Mouse (Mus musculus) midbrain, embryonic 13.5 days (tissue): ENCODE results near the gene Cdc37l1. TPM values are rescaled to one million over a fixed set of nuclear protein-coding genes. Genes with fewer than 3 reads are reported as not detected.

ENCODE experiments used
- ATAC-seq: fragments of 200-750 bp; cut with Nextera tagmentation; 2 replicates; pipeline ENCODE4 v1.8.0; 2017; ENCODE audit warnings: mild to moderate bottlenecking, moderate TSS enrichment, moderate library complexity
- H3K27ac ChIP-seq: fragments of 300-500 bp; sonication (generic); 2 replicates; pipeline ENCODE4 v1.5.1; 2015; ENCODE audit warnings: inconsistent platforms, mild to moderate bottlenecking, moderate library complexity
- H3K27me3 ChIP-seq: fragments of 300-500 bp; sonication (generic); 2 replicates; pipeline ENCODE4 v1.6.1; 2015; ENCODE audit warnings: mild to moderate bottlenecking, inconsistent platforms
- H3K36me3 ChIP-seq: fragments of 300-500 bp; sonication (generic); 2 replicates; pipeline ENCODE4 v1.6.1; 2015; ENCODE audit warnings: mild to moderate bottlenecking, inconsistent platforms
- H3K4me1 ChIP-seq: fragments of 300-500 bp; sonication (generic); replicated peaks from 2 replicates; pipeline ENCODE4 v1.6.1; 2015; ENCODE audit warnings: inconsistent platforms
- H3K4me2 ChIP-seq: fragments of 300-500 bp; sonication (generic); replicated peaks from 2 replicates; pipeline ENCODE4 v1.6.1; 2015; ENCODE audit warnings: moderate library complexity, mild to moderate bottlenecking, inconsistent platforms
- H3K4me3 ChIP-seq: fragments of 300-500 bp; sonication (generic); replicated peaks from 2 replicates; pipeline ENCODE4 v1.5.1; 2015; ENCODE audit warnings: mild to moderate bottlenecking, inconsistent platforms
- H3K9ac ChIP-seq: fragments of 300-500 bp; sonication (generic); replicated peaks from 2 replicates; pipeline ENCODE4 v1.6.1; 2015; ENCODE audit warnings: mild to moderate bottlenecking, inconsistent platforms
- H3K9me3 ChIP-seq: fragments of 300-500 bp; sonication (generic); 2 replicates; pipeline ENCODE4 v1.6.1; 2016; ENCODE audit warnings: mild to moderate bottlenecking, inconsistent platforms
- WGBS: fragments of 180-500 bp; shearing (Covaris S2); methylation state at CpG from one replicate; pipeline ENCODE4 v1.1.7; 2015; 5-methylcytosine and 5-hydroxymethylcytosine counted together
- polyA plus RNA-seq: library from polyadenylated mRNA; unstranded; fragments of >200 nt; fragmentation: Nextera tagmentation; extraction: Ambion mirVana; gene quantifications from 2 replicates; pipeline ENCODE4 v1.2.1, GENCODE M21; 2015

Gene Cdc37l1
- polyA plus RNA-seq, 1 experiment from 2014 or later: 51.6 TPM

GRCm38 (mm10) chr19:29037026-29037425 is 46.9 kb downstream of the Cdc37l1 start:
- Histone ChIP-seq H3K27ac (no peak overlapping the region), H3K9ac (no peak overlapping the region), H3K36me3 (peaks cover 15% of the 10 kb centered on the region), H3K4me2 (no peak overlapping the region), H3K4me3 (no peak overlapping the region), H3K9me3 (0 out of 2 replicates have a peak, but pooled peaks cover 3% of the 10 kb centered on the region), H3K4me1 (no peaks in the 10 kb centered on the region), H3K27me3 (no peaks in the 10 kb centered on the region)
- WGBS: 83% methylated on average over 5 of the region's 5 CpGs
- ATAC-seq: no peak

- no peaks in the 10 kb centered on the region for H3K27me3 ChIP-seq
- no peak overlapping the region for H3K4me3 ChIP-seq
- H3K36me3 ChIP-seq: peaks cover 15% of the 10 kb centered on the region
- H3K9ac ChIP-seq: no peak overlapping the region
- H3K4me2 ChIP-seq: no peak overlapping the region
- 91% methylated on average over 10 of the region's 10 CpGs for WGBS
- 0 out of 2 replicates have a peak, but pooled peaks cover 3% of the 10 kb centered on the region for H3K9me3 ChIP-seq
- no peak for ATAC-seq
- no peak overlapping the region for H3K27ac ChIP-seq
- no peaks in the 10 kb centered on the region for H3K4me1 ChIP-seq
Measured at GRCm38 (mm10) chr19:29037541-29037940, 47.4 kb downstream of the Cdc37l1 start.

GRCm38 (mm10) chr19:29039334-29039733 is 49.2 kb downstream of the Cdc37l1 start:
- H3K4me2 ChIP-seq: no peak overlapping the region
- peaks cover 13% of the 10 kb centered on the region for H3K36me3 ChIP-seq
- no peak overlapping the region for H3K4me3 ChIP-seq
- H3K9ac ChIP-seq: no peak overlapping the region
- no peaks in the 10 kb centered on the region for H3K27me3 ChIP-seq
- H3K9me3 ChIP-seq: no peaks in the 10 kb centered on the region
- no peak for ATAC-seq
- peaks cover 4% of the 10 kb centered on the region for H3K4me1 ChIP-seq
- no peak overlapping the region for H3K27ac ChIP-seq

GRCm38 (mm10) chr19:29040206-29040605 is 50.1 kb downstream of the Cdc37l1 start:
- peaks cover 9% of the 10 kb centered on the region; the same call in 1 of the 2 replicates for H3K36me3 ChIP-seq
- no peaks in the 10 kb centered on the region for H3K27me3 ChIP-seq
- ATAC-seq: no peak
- H3K27ac ChIP-seq: no peak overlapping the region
- H3K9ac ChIP-seq: no peak overlapping the region
- H3K9me3 ChIP-seq: no peaks in the 10 kb centered on the region
- no peak overlapping the region for H3K4me2 ChIP-seq
- WGBS: 90% methylated on average over 4 of the region's 4 CpGs
- H3K4me1 ChIP-seq: peaks cover 10% of the 10 kb centered on the region
- no peak overlapping the region for H3K4me3 ChIP-seq

GRCm38 (mm10) chr19:29042143-29042542 is 52.0 kb downstream of the Cdc37l1 start:
- H3K27me3 ChIP-seq: no peaks in the 10 kb centered on the region
- H3K4me2 ChIP-seq: no peak overlapping the region
- no peak overlapping the region for H3K9ac ChIP-seq
- no peak overlapping the region for H3K27ac ChIP-seq
- WGBS: 90% methylated on average over 6 of the region's 6 CpGs
- no peak for ATAC-seq
- peaks cover 23% of the 10 kb centered on the region for H3K4me1 ChIP-seq
- H3K36me3 ChIP-seq: peaks cover 3% of the 10 kb centered on the region; the same call in 1 of the 2 replicates
- H3K9me3 ChIP-seq: no peaks in the 10 kb centered on the region
- no peak overlapping the region for H3K4me3 ChIP-seq

- H3K27ac ChIP-seq: no peak overlapping the region
- no peaks in the 10 kb centered on the region for H3K36me3 ChIP-seq
- no peak overlapping the region for H3K4me3 ChIP-seq
- WGBS: 93% methylated on average over 9 of the region's 9 CpGs
- no peak overlapping the region for H3K9ac ChIP-seq
- ATAC-seq: no peak
- H3K9me3 ChIP-seq: no peaks in the 10 kb centered on the region
- H3K4me2 ChIP-seq: no peak overlapping the region
- H3K4me1 ChIP-seq: peaks cover 23% of the 10 kb centered on the region
- no peaks in the 10 kb centered on the region for H3K27me3 ChIP-seq
Measured at GRCm38 (mm10) chr19:29042647-29043046, 52.5 kb downstream of the Cdc37l1 start.

- Histone ChIP-seq H3K36me3 (no peaks in the 10 kb centered on the region), H3K9me3 (no peaks in the 10 kb centered on the region), H3K27me3 (peaks cover 7% of the 10 kb centered on the region; the same call in 1 of the 2 replicates), H3K27ac (no peak overlapping the region), H3K4me1 (peaks cover 26% of the 10 kb centered on the region), H3K9ac (no peak overlapping the region), H3K4me2 (peak overlapping the region; percentile 18), H3K4me3 (no peak overlapping the region)
- 9% methylated on average over 9 of the region's 9 CpGs for WGBS
- no peak for ATAC-seq
Measured at GRCm38 (mm10) chr19:29044353-29044768, 54.2 kb downstream of the Cdc37l1 start.

- WGBS: 29% methylated on average over 4 of the region's 4 CpGs
- H3K9me3 ChIP-seq: no peaks in the 10 kb centered on the region
- H3K4me2 ChIP-seq: 0 out of 2 replicates have a peak overlapping the region, but pooled peaks have one; percentile 59
- no peak overlapping the region for H3K27ac ChIP-seq
- H3K4me3 ChIP-seq: 0 out of 2 replicates have a peak overlapping the region, but pooled peaks have one; percentile 58
- no peak for ATAC-seq
- peaks cover 26% of the 10 kb centered on the region for H3K4me1 ChIP-seq
- no peaks in the 10 kb centered on the region for H3K36me3 ChIP-seq
- H3K9ac ChIP-seq: no peak overlapping the region
- peaks cover 7% of the 10 kb centered on the region; the same call in 1 of the 2 replicates for H3K27me3 ChIP-seq
Measured at GRCm38 (mm10) chr19:29045369-29045768, 55.2 kb downstream of the Cdc37l1 start.

GRCm38 (mm10) chr19:29045956-29046650 is 56.0 kb downstream of the Cdc37l1 start:
- Histone ChIP-seq H3K4me1 (peaks cover 26% of the 10 kb centered on the region), H3K9me3 (no peaks in the 10 kb centered on the region), H3K4me2 (peak overlapping the region; percentile 59), H3K36me3 (no peaks in the 10 kb centered on the region), H3K27me3 (peaks cover 7% of the 10 kb centered on the region; the same call in 1 of the 2 replicates), H3K4me3 (peak overlapping the region; percentile 58), H3K9ac (no peak overlapping the region; the same call in 1 of the 2 replicates), H3K27ac (no peak overlapping the region)
- ATAC-seq: no peak
- 49% methylated on average over 15 of the region's 15 CpGs for WGBS

- Histone ChIP-seq H3K4me1 (peaks cover 26% of the 10 kb centered on the region), H3K27me3 (peaks cover 7% of the 10 kb centered on the region; the same call in 1 of the 2 replicates), H3K9ac (peak overlapping the region; percentile 73), H3K27ac (peak overlapping the region; percentile 63), H3K4me3 (peak overlapping the region; percentile 58), H3K4me2 (peak overlapping the region; percentile 59), H3K36me3 (no peaks in the 10 kb centered on the region), H3K9me3 (no peaks in the 10 kb centered on the region)
- 28% methylated on average over 4 of the region's 4 CpGs for WGBS
- ATAC-seq: no peak
Measured at GRCm38 (mm10) chr19:29046961-29047333, 56.8 kb downstream of the Cdc37l1 start.

- H3K9ac ChIP-seq: peak within 1 kb of the TSS; percentile 73
- no peaks in the 10 kb centered on the region for H3K36me3 ChIP-seq
- H3K27ac ChIP-seq: peak within 1 kb of the TSS; percentile 63
- H3K4me1 ChIP-seq: peaks cover 26% of the 10 kb centered on the region
- peak within 1 kb of the TSS; percentile 58 for H3K4me3 ChIP-seq
- peak within 1 kb of the TSS; percentile 59 for H3K4me2 ChIP-seq
- peak; percentile 94 for ATAC-seq
- under 1% methylated on average over 61 of the region's 68 CpGs for WGBS
- peaks cover 7% of the 10 kb centered on the region; the same call in 1 of the 2 replicates for H3K27me3 ChIP-seq
- no peaks in the 10 kb centered on the region for H3K9me3 ChIP-seq
Measured at GRCm38 (mm10) chr19:29047334-29048170, 57.4 kb downstream of the Cdc37l1 start, which contains the start of gene Ak3. TSS of gene Ak3 (minus strand) at chr19:29047961.
